Mouse (Mus musculus): ENCODE results near the gene Aspg. TPM values are rescaled to one million over a fixed set of nuclear protein-coding genes. Genes with fewer than 3 reads are reported as not detected.

Aspg gene
- polyA plus RNA-seq, 2 experiments from 2014 or later: not detected

DNA sequence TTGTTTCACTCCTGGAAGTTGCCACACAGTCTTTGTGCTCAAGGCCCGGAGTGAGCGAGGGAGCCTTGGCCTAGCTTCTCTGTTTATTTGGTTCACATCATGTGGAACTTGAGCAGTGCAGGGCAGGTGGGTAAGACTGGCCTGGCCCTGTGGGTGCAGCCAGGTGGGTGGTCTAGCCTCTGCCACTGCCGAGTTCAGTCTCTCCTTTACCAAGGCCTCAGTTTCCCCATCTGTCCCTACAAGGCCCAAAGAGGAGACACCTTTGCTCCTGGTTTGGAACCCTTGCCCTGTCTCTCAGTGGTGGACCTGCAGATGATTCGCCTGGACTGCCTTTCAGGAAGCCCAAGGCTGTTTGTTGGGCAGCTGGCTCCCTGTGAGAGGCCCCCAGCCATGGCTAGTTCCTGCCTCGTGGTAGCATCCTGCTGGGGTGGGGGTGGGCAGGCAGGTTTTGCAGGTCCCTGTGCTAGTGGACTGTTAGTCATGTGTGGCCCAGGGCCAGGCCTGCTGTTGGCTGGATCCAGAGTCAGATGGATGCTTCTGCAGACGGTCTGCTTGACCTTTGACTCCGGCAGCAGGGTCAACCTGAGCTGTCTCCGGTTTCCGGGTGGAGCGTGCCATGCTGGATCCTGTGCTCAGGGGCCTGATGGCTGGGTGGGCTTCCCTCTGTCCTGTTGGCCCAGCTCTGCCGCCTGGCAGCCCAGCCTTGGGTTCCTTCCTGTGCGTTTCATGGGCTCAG is 44.9 kb downstream of the Aspg start:
- ATAC-seq: no peak

- no peak for ATAC-seq
Measured at GRCm38 (mm10) chr12:112151980-112152362, 45.5 kb downstream of the Aspg start.

DNA sequence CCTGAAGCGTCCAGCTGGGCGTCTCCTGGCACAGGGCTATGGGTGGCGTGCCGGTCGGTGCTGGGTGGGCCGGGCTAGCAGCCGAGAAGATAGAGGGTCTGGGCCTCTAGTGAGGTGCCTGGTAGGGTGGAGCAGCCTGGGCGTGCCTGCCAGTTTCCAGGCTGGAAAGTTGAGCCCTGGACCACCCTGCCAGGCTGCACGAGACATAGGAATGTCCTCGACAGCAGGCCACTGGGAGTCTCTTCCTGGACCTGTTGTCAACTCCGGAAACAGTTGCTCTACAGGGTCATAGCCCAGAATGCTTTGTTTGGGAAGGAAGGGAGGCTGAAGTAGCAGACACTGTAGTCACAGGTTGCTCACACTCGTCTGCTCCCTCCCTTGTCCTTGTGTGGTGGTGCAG is 47.1 kb downstream of the Aspg start:
- ATAC-seq: no peak

GRCm38 (mm10) chr12:112154476-112154875 is 48.0 kb downstream of the Aspg start:
- ATAC-seq: no peak

DNA sequence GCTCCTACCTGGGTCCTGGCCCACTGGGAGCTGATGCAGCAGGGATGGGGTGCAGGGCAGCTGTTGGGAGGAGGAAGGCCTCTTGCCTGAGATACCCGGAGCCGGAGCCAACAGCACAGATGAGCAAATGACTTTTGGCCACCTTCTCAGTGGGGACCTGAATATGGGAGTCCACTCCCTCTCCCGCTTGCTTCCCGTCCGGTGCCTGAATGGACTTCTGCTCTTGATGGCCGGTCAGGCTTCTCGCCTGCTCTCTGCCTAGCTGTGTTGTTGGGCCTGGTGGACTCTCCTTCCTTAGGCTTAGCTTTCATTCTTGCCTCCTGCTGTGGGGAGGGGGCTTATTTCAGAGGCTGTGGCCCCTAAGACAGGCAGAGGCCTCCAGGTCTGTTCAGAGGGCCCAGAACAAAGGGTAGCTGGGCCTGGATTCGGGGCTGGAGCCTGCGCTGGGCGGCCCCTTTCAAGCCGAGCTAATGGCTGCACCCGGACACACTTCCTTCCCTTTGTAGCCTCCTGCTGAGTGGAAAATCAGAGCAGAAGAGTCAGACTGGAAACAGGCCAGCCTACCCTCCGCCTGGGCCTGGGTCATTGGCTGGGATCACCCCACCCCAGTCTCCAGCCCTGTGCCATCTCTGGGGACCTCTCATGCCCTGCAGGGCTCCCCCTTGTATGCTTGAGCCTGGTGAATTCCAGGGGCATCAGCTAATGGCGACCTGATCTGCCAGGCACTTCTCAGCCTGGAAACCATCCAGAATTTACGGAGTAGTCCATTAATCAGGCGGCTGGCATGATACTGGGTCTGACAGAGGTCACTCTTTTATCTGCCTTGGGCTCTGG is 49.0 kb downstream of the Aspg start:
- ATAC-seq: no peak

- ATAC-seq: no peak
Measured at GRCm38 (mm10) chr12:112156804-112157203, 50.3 kb downstream of the Aspg start.

- ATAC-seq: no peak
Measured at GRCm38 (mm10) chr12:112158246-112158645, 51.8 kb downstream of the Aspg start.

- ATAC-seq: no peak
Measured at GRCm38 (mm10) chr12:112158784-112159183, 52.3 kb downstream of the Aspg start.

DNA sequence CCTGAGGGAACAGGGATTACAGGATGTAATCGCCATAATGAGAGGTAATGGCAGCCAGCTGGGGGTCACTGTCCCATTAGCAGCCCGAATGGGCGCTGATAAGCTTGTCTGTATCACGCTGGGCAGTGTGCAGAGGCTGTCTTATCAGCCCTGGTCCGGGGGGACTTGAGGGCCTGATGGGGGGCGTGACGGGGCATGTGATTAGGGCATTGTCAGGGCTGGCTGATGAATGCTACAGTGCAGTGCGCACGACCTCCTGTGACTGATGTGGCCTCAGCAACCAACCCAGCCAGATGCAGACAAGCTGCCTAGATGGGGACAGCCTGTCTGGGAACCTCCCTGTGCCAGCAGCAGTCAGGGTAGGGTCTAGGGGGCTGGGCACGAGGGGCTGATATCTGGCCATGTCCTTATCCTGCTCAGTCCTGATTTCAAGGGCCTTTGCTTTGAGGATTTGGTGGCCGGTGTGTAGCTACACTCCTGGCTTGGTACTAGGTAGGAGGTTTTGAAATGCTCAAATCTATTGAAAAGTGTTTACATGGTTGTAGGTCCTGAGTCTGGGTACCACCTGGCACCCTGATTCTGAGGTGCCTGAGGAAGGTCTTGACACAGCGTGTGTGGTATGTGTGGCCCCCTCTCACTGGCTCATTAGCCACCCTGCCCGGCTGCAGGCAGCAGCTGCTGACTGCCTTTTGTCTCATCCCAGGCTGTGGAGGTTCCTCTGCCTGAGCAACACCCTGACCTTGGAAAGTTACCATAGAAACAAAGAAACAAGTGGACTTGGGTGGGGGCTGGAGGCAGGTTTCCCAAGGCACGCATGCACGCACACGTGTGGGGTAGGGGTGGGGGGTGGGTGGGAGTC is 57.7 kb downstream of the Aspg start:
- ATAC-seq: no peak

GRCm38 (mm10) chr12:112164840-112165219 is 58.4 kb downstream of the Aspg start:
- no peak for ATAC-seq

DNA sequence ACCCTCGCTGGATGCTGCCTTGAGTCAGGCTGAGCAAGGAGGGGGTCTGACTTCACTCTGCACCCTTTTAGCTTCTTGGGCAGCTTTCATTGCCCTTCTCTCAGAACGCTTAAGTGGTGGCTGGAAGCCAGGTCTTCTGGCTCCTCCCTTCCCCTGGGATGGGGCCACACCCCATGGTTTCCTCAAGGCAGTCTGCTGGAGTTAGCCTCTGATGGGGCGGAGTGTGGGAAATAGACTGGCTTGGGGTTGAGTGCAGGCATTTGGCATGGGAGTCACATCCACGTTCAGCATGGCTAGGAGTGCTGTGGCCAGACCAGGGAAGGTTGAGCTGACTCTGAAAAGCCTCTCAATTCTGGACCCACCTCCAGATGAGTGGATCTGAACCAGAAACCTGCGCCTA is 62.8 kb downstream of the Aspg start:
- ATAC-seq: no peak

- ATAC-seq: no peak
Measured at GRCm38 (mm10) chr12:112170671-112171574, 64.4 kb downstream of the Aspg start.

DNA sequence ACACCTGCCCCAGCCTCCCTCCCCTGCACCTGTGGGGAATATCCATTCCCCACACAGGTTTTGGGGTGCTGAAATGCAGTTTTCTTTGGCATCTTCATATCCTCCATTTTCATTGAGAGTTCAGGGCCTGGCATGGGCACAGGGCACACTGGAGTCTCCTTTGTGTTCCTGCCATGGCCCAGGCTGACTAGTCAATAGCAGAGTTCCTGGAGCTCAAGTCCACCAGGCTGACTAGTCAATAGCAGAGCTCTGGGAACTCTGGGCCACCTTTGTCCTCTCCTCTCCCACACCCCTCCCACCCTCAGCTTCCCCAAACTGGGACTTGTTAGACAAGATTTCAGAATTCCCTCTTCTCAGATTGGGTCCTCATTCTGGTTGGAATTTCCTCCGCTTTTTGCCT is 65.2 kb downstream of the Aspg start:
- ATAC-seq: no peak

- ATAC-seq: no peak
Measured at GRCm38 (mm10) chr12:112172214-112172613, 65.7 kb downstream of the Aspg start.

Other genes starting within 250 kb of the Aspg start
- gene Ppp1r13b, start 198.6 kb upstream of the Aspg start, polyA plus RNA-seq (2017; shearing (Covaris generic)): 10 to 100 TPM in 1 of 2 experiments, 1 to 10 TPM in 1; 8.0 to 10.3 TPM
- gene Atp5mpl, start 139.7 kb upstream of the Aspg start, polyA plus RNA-seq (2017; shearing (Covaris generic)): 100 to 1,000 TPM; 262 to 349 TPM
- gene Tdrd9, start 135.1 kb upstream of the Aspg start, polyA plus RNA-seq (2017; shearing (Covaris generic)): not detected
- gene Rd3l, start 125.4 kb upstream of the Aspg start, polyA plus RNA-seq (2017; shearing (Covaris generic)): not detected
- gene Kif26a, start 39.5 kb downstream of the Aspg start, polyA plus RNA-seq (2017; shearing (Covaris generic)): not detected

All from activated CD4-positive, CD25-positive, alpha-beta regulatory T cell, adult 4 months (primary cell).